Mouse (Mus musculus) ES-E14 (cell line): ENCODE measurements around the gene Abhd5.

Experiments
- CHD2 ChIP-seq: IDR thresholded peaks from 2 replicates; pipeline ENCODE4 v1.6.1; 2014; ENCODE audit warnings: mild to moderate bottlenecking, low read depth, low read length, inconsistent platforms
- HCFC1 ChIP-seq: IDR thresholded peaks from 2 replicates; pipeline ENCODE4 v1.6.1; 2012; ENCODE audit warnings: low read length, inconsistent platforms, borderline replicate concordance; ENCODE audit not compliant: insufficient read depth

DNA sequence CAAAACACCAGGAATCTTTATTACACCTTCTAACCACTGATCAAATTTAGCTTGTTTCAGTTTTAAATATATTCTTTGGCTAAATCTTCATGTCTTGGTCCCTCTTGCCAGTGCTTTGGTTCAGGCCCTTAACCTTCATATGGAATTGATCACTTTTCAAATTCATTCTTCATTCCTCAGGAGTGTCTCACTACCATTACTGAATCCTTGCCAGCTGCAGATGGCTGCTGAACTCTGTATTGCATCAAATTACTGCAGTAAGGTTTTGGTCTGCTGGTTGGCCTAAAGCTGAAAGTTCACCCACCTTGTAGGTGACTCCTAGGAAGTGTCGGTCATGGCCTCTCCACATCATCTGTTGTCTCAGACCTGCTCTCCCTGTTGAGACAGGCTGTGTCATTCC lies 12.8 kb downstream of the Abhd5 start:
- no peak for TF ChIP-seq CHD2
- TF ChIP-seq HCFC1 = no peak
